Mouse (Mus musculus): ENCODE data around the gene Slc1a5. TPM values are rescaled to one million over a fixed set of nuclear protein-coding genes. Genes with fewer than 3 reads are reported as not detected.

Gene Slc1a5
- polyA plus RNA-seq, 1 experiment, result 74.6 TPM

DNA sequence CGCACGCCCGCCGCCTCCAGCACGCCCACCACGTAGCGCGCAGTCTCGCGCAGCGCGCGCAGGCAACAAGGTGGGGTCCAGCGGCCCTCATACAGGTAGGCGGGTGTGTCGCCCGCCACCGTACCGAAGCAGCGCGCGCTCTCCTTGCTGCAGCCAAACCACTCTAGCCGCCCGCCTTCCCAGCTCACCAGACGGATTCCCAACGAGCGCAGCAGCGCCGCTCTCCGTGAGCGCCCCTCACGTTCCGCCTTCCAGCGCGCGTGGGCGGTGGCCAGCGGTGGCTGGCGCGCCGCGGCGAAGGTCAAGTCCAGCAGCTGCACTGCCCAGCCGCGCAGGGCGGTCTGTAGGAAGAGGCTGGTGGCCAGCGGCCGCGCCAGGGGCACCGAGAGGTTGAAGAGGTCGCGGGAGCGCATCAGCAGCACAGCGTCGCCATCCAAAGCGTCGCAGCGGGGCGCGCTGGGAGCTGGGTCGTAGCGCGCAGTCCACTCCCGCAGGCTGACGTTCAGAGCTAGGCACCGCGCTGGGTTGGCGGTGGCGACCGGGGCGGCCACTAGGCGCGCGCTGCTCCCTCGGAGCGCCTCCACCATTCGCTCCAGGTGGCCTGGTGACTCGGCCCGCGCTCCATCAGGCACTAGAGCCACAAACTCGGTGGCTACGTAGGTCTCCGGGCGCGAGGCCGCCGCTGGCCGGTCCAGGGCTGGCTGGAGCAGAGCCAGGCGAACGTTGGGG is 29.9 kb downstream of the Slc1a5 start:
- TF ChIP-seq POLR2A (IDR thresholded peaks at IDR 0.05; ENCODE audit: low read depth, low read length) (no peak), CTCF (conservative IDR thresholded peaks at IDR 0.05; ENCODE audit: insufficient read depth, insufficient read length, low read depth, low read length) (no peak)
- Histone ChIP-seq H3K4me3 (ENCODE audit: insufficient read depth, low read depth, low read length) (no peak overlapping the region), H3K36me3 (ENCODE audit: control insufficient read depth, insufficient read depth, low read length) (no peaks in the 10 kb centered on the region), H3K27ac (ENCODE audit: insufficient read depth, low read depth, low read length) (no peak overlapping the region), H3K4me1 (ENCODE audit: control insufficient read depth, insufficient read depth, low read length) (no peaks in the 10 kb centered on the region), H3K27me3 (replicated peaks; ENCODE audit: control insufficient read depth, insufficient read depth, low read length) (no peaks in the 10 kb centered on the region)
- 68% methylated on average over 90 of the region's 90 CpGs for WGBS
- DNase-seq, result no peak

DNA sequence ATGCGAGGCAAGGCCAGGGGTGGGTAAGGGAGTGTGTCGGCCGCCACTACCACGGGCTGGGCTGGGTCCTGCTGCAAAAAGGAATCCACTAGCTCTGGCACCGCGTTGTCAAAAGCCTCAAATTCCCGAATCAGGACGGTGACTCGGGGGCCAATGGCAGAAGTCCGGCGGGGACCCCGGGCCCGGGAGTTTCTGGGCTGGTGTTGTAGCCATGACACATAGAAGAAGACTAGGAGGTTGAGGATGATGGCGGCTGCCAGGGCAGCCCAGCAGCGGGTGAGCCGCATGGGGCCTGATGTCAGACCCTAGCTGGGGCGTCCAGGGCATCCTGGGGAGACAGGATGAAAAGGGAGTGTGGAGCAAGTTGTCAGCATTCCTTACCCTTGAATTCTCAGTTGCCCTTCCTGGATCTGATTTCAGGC is 30.5 kb downstream of the Slc1a5 start:
- Histone ChIP-seq H3K36me3 (ENCODE audit: control insufficient read depth, insufficient read depth, low read length) (no peaks in the 10 kb centered on the region), H3K27ac (ENCODE audit: insufficient read depth, low read depth, low read length) (no peak overlapping the region), H3K27me3 (replicated peaks; ENCODE audit: control insufficient read depth, insufficient read depth, low read length) (no peaks in the 10 kb centered on the region), H3K4me1 (ENCODE audit: control insufficient read depth, insufficient read depth, low read length) (no peaks in the 10 kb centered on the region), H3K4me3 (ENCODE audit: insufficient read depth, low read depth, low read length) (no peak overlapping the region)
- TF ChIP-seq CTCF (conservative IDR thresholded peaks at IDR 0.05; ENCODE audit: insufficient read depth, insufficient read length, low read depth, low read length) (no peak), POLR2A (IDR thresholded peaks at IDR 0.05; ENCODE audit: low read depth, low read length) (no peak)
- 72% methylated on average over 17 of the region's 17 CpGs for WGBS
- no peak for DNase-seq

DNA sequence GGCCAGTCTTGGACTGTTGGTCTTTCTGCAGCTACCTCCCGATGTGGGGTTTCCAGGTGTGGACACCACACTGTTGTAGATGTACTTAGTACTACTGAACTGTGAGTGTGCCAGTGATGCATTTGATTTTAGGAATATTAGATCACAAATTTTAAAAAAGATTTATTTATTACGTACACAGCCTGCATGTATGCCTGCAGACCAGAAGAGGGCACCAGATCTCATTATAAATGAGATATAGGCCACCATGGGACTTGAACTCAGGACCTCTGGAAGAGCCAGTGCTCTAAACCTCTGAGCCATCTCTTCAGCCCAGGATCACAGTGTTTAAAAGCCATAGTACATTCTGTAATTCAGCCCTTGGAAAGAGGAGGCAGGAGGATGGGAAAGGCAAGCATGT is 31.4 kb downstream of the Slc1a5 start:
- Histone ChIP-seq H3K4me3 (ENCODE audit: insufficient read depth, low read depth, low read length) (no peak overlapping the region), H3K36me3 (ENCODE audit: control insufficient read depth, insufficient read depth, low read length) (no peaks in the 10 kb centered on the region), H3K27ac (ENCODE audit: insufficient read depth, low read depth, low read length) (no peak overlapping the region), H3K4me1 (ENCODE audit: control insufficient read depth, insufficient read depth, low read length) (peaks cover 7% of the 10 kb centered on the region; the same call in 1 of the 2 replicates), H3K27me3 (replicated peaks; ENCODE audit: control insufficient read depth, insufficient read depth, low read length) (no peaks in the 10 kb centered on the region)
- TF ChIP-seq POLR2A (IDR thresholded peaks at IDR 0.05; ENCODE audit: low read depth, low read length) (no peak), CTCF (conservative IDR thresholded peaks at IDR 0.05; ENCODE audit: insufficient read depth, insufficient read length, low read depth, low read length) (no peak; the same call in 1 of the 2 replicates)
- DNase-seq, result no peak
- 72% methylated on average over 2 of the region's 2 CpGs for WGBS

DNA sequence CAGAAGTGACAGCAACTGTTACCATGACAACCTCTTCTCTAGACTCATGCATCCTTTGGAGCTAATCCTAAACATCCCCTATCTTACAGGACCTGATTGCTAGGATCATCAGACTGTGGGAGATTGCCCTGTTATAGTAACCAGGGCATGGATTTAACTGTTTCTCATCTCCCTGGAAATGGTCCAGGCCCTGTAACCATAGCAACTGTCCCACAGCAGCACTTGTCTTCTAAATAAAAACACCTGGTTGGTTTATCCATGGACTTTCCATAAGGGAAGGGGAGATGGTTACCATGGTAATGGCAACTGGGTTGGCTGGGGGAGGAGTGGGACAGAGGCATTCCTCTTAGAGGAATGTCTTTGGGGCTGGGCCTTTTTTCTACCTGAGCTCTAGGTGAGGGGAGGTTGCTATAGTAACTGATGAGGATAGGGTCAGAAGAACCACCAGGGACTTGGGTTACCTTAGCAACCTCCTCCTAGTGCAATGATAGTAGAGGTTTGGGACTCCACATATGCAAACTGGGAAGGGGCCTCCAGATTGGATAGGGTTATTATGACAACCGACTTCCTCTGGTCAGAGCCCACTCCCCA is 34.3 kb downstream of the Slc1a5 start, which contains the start of gene Strn4:
Gene Strn4 (plus strand): TSS at position 539 of the 591 bp plus-strand sequence.
- Histone ChIP-seq H3K36me3 (ENCODE audit: control insufficient read depth, insufficient read depth, low read length) (no peaks in the 10 kb centered on the region), H3K4me1 (ENCODE audit: control insufficient read depth, insufficient read depth, low read length) (peaks cover 11% of the 10 kb centered on the region; the same call in 1 of the 2 replicates), H3K27me3 (replicated peaks; ENCODE audit: control insufficient read depth, insufficient read depth, low read length) (no peaks in the 10 kb centered on the region), H3K27ac (ENCODE audit: insufficient read depth, low read depth, low read length) (peak within 1 kb of the TSS; percentile 92), H3K4me3 (ENCODE audit: insufficient read depth, low read depth, low read length) (peak within 1 kb of the TSS; percentile 100)
- TF ChIP-seq POLR2A (IDR thresholded peaks at IDR 0.05; ENCODE audit: low read depth, low read length), result no peak
- no peak for TF ChIP-seq CTCF (conservative IDR thresholded peaks at IDR 0.05; ENCODE audit: insufficient read depth, insufficient read length, low read depth, low read length)
- no peak for DNase-seq
- WGBS, result 0% methylated on average over 1 of the region's 1 CpGs

DNA sequence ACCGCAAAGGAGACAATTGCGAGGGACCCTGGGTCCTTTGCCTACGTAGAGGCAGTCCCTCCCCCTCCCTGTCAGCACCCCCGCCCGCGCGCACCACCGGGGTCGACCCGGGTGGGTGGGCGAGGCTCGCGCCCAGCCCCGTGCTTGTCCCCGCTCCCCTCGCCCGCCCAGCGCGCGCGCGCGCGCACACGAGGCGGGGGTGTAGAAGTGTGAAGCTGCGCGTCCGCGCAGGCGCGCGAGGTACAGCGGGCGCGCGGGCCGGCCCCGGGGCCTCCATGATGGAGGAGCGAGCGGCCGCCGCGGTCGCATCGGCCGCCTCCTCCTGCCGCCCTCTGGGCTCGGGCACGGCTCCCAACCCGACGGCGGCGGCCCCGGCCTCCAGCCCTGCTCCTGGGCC is 34.9 kb downstream of the Slc1a5 start:
- peak overlapping the region; percentile 92 for H3K27ac ChIP-seq (ENCODE audit: insufficient read depth, low read depth, low read length)
- H3K4me3 ChIP-seq (ENCODE audit: insufficient read depth, low read depth, low read length), result peak overlapping the region; percentile 100
- peak; percentile 84 for DNase-seq
- no peaks in the 10 kb centered on the region for H3K36me3 ChIP-seq (ENCODE audit: control insufficient read depth, insufficient read depth, low read length)
- no peak for TF ChIP-seq POLR2A (IDR thresholded peaks at IDR 0.05; ENCODE audit: low read depth, low read length)
- TF ChIP-seq CTCF (conservative IDR thresholded peaks at IDR 0.05; ENCODE audit: insufficient read depth, insufficient read length, low read depth, low read length), result no peak
- H3K4me1 ChIP-seq (ENCODE audit: control insufficient read depth, insufficient read depth, low read length), result peaks cover 14% of the 10 kb centered on the region; the same call in 1 of the 2 replicates
- under 1% methylated on average over 55 of the region's 55 CpGs for WGBS
- H3K27me3 ChIP-seq (replicated peaks; ENCODE audit: control insufficient read depth, insufficient read depth, low read length), result no peaks in the 10 kb centered on the region

DNA sequence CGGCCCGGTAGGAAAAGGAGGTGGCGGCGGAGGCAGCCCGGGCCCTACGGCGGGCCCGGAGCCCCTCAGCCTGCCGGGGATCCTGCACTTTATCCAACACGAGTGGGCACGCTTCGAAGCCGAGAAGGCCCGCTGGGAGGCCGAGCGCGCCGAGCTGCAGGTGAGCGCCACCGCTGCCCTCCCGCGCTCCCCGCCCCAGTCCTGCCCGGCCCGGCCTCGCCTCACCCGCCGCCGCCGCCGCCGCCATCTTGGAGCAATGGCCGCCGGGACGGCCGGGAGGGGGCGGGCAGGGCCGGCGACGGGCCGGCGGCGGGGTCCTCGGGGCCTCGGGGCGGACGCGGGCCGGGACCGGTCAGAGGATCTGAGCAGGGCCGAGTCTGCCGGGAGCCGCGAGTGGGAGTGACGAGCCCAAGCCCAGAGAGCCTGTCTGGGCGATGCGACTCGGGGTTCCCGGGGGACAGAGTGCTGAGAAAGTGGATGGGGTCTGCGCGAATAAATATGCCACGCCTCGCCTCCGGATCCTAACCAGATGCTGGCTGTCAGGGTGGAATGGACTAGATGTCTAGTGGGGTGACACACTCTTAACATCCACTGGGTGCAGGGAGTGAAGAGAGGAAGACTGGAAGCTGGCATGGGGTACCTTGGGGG is 35.5 kb downstream of the Slc1a5 start, which contains the start of gene Fkrp:
Gene Fkrp (minus strand): TSS at position 258 of the 648 bp plus-strand sequence.
- no peaks in the 10 kb centered on the region for H3K36me3 ChIP-seq (ENCODE audit: control insufficient read depth, insufficient read depth, low read length)
- peak within 1 kb of the TSS; percentile 100 for H3K4me3 ChIP-seq (ENCODE audit: insufficient read depth, low read depth, low read length)
- 1% methylated on average over 64 of the region's 64 CpGs for WGBS
- DNase-seq, result peak; percentile 55
- peak within 1 kb of the TSS; percentile 92 for H3K27ac ChIP-seq (ENCODE audit: insufficient read depth, low read depth, low read length)
- TF ChIP-seq POLR2A (IDR thresholded peaks at IDR 0.05; ENCODE audit: low read depth, low read length), result no peak
- TF ChIP-seq CTCF (conservative IDR thresholded peaks at IDR 0.05; ENCODE audit: insufficient read depth, insufficient read length, low read depth, low read length), result no peak
- peaks cover 18% of the 10 kb centered on the region; the same call in 1 of the 2 replicates for H3K4me1 ChIP-seq (ENCODE audit: control insufficient read depth, insufficient read depth, low read length)
- H3K27me3 ChIP-seq (replicated peaks; ENCODE audit: control insufficient read depth, insufficient read depth, low read length), result no peaks in the 10 kb centered on the region

Data from kidney, adult 2 months (tissue).